Mouse (Mus musculus) olfactory bulb, adult 2 months (tissue): Measurements from ENCODE around the gene Cldn14.

Experiments
- CTCF ChIP-seq: fragments of 200-500 bp; IDR thresholded peaks from 2 replicates; pipeline ENCODE4 v1.5.1; 2012; ENCODE audit warnings: low read depth, mild to moderate bottlenecking, low read length, moderate library complexity; ENCODE audit not compliant: insufficient read depth
- POLR2A ChIP-seq: fragments of 200-500 bp; IDR thresholded peaks from 2 replicates; pipeline ENCODE4 v1.6.1; 2012; ENCODE audit warnings: mild to moderate bottlenecking, low read depth, low read length, moderate library complexity; ENCODE audit not compliant: insufficient read depth

DNA sequence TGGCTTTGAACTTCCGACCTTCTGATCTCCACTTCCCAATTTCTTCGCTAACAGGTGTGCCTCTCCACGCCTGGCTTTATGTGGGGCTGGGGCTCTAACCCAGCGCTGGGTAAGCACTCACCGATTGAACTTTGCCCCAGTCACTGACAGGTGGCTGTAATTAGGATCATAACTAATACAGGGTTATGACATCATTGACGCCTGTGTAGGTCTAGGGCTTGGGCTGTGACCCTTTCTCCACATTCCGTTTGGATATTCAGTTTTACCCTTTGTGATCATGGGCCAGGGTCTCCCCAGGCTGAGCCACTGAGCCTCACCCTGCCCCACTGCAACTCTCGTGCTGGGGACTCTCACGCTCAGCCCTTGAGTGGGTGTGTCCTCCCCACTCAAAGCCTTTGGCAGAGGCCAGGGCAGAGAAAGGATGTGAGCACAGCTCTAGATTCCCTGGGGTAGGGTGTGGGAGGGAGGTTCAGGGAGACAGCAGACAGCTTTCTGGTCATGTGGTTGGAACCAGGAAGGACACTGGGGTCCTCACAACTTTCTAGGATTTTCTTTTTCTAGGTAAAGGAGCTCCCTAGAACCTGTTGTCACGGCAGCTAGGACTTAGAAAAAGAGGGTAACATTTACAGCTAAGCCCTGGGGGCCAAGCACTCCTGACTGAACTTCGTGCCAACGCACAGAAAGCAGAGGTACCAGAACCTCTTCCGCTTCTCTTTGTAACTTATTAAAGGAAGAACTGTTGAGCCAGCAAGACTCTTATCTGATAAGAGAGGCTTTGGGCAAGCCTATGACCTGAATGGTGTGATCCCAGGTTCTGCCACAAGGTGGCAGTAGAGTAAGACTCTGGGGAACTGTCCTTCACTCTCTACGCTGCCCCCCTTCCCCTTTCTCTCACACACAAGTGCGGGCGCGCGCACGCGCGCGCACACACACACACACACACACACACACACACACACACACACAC is 90.6 kb downstream of the Cldn14 start:
- TF ChIP-seq CTCF (peak; percentile 47; the same call in 1 of the 2 replicates), POLR2A (no peak)
